ENCODE assay signal across 17 mouse cellular contexts in the genomic region with DNA sequence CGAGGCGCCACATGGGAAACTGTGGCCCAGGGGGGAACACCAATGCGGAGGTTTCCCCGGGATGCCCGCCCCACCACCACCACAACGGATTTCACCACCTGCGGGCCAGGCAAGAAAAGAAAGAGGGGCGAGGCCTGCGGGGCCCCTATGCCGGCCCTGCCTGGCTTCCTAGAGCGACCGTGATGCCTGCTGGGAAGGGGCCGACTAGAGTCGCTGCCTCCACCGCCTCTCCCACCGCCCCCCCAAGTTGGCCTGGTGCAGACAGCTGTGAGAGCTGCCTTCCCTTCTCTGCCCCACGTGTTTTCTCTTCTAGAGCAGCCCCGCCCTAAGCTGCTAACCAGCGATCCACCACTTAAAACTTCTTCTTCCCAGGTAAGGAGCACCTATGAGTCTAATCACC. TPM values are rescaled to one million over a fixed set of nuclear protein-coding genes. Genes with fewer than 3 reads are reported as not detected.
"Had no signal": no experiment of that assay in that cellular context is flagged by ENCODE, and none has a peak within 500 bp of the region (broad histone marks: within the 10 kb centered on the region; RNA-seq: fewer than 3 reads in every experiment).

No protein-coding gene starts in this region.

- DNase-seq: gastrocnemius, adult 2 months; gastrocnemius, postnatal 10 days; gastrocnemius, postnatal 25 days; heart, adult 18-20 months; heart, postnatal 10 days; heart, postnatal 4 days; kidney, adult 18-20 months; kidney, adult 8-10 months; kidney, postnatal 10 days; kidney, postnatal 36 days; layer of hippocampus, postnatal 36 days; left cerebral cortex, postnatal 4 days had no signal

RNA-seq across cellular contexts. Expression of a gene that starts 14.8 kb away (rescaled TPM):
- polyA plus RNA-seq: heart, embryonic 14.5 days; hindbrain, embryonic 12.5 days; hindbrain, embryonic 16.5 days; inflammation-experienced regulatory T-cells, adult 6 months; limb, embryonic 11.5 days had no signal

RNA-seq across cellular contexts. Expression of a gene that starts 44.9 kb away (rescaled TPM):
- polyA plus RNA-seq: inflammation-experienced regulatory T-cells, adult 6 months had no signal
